Mouse (Mus musculus): Measurements from ENCODE around the gene Tjp2. TPM values are rescaled to one million over a fixed set of nuclear protein-coding genes. Genes with fewer than 3 reads are reported as not detected.

The Tjp2 gene
- 31.0 and 31.3 TPM in 2 replicates for polyA plus RNA-seq (2016; fragmentation: Nextera tagmentation; extraction: Ambion mirVana)

DNA sequence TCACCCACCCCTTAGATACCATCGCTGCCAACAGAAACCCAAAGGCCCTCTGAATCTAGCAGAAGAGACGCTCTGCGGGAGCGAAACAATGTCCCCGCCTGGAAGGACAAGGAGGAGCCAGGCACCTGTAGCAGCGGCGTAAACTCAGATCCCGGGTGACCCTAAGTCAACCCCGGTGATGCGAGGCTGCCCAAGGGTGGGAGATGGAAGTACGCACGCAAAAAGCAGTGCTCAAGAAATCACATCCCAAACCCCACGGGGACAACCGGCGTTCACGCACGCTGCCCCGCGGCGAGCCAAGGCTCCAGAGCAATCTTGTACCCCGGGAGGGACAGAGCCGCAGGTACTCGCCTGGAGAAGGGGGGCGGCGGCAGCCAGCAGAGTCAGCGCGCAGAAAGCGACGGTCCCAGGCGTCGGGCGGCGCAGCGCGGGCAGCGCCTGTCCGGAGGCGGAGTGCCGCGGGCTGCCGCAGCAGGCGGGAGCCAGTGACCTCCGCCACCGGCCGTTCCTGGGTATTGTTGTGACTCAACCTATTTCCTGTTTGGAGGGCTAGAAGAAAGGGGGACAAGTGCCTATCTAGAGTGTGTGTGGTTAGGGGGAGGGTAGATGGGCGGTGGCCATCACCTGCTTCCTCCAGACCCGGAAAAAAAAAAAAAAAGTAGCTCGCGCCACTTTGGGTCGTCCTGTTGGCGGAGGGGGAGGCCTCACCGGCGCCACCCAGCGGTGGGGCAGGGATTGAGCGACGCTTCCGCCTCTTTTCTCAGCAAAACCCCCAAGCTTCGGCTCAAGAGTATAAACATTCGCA is at the start of gene Tjp2:
TSS of gene Tjp2 (minus strand) at position 531 of the 805 bp plus-strand sequence.
- WGBS: under 1% methylated on average over 59 of the region's 59 CpGs
- H3K27ac ChIP-seq: peak within 1 kb of the TSS; percentile 36
- peak within 1 kb of the TSS; percentile 49 for H3K4me3 ChIP-seq (replicated peaks)
- H3K27me3 ChIP-seq: peaks cover 37% of the 10 kb centered on the region
- peak within 1 kb of the TSS; percentile 59 for H3K9ac ChIP-seq
- H3K4me2 ChIP-seq: peak within 1 kb of the TSS; percentile 87
- no peaks in the 10 kb centered on the region for H3K36me3 ChIP-seq (replicated peaks)
- no peaks in the 10 kb centered on the region for H3K9me3 ChIP-seq
- peaks cover 27% of the 10 kb centered on the region for H3K4me1 ChIP-seq
- ATAC-seq (ENCODE audit: low FRiP score): peak; percentile 39

DNA sequence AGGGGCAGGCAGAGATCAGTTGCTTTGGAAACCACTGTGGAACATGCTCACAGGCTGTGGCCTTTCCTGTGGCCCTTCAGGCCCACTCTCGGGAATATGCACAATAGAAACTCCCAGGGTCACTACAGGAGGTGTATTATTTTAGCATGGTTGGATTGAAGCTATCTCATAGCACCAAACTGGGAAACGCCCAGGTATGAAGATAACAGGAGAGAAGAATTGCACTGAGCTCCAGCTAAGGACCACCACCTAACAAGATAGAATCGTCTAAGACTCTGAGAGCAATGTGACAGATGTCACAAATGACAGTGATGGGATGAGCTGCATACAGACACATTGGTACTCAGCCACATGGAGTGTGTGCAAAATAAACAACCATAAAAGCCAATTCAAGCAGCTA is 49.5 kb upstream of the Tjp2 start:
- no peak for ATAC-seq (ENCODE audit: low FRiP score)
- no peaks in the 10 kb centered on the region for H3K27me3 ChIP-seq
- no peak overlapping the region for H3K27ac ChIP-seq
- peaks cover 11% of the 10 kb centered on the region; the same call in 1 of the 2 replicates for H3K36me3 ChIP-seq (replicated peaks)
- 63% methylated on average over 3 of the region's 3 CpGs for WGBS
- H3K4me2 ChIP-seq: no peak overlapping the region
- H3K9me3 ChIP-seq: no peaks in the 10 kb centered on the region
- peaks cover 26% of the 10 kb centered on the region for H3K4me1 ChIP-seq
- no peak overlapping the region for H3K4me3 ChIP-seq (replicated peaks)
- no peak overlapping the region for H3K9ac ChIP-seq

DNA sequence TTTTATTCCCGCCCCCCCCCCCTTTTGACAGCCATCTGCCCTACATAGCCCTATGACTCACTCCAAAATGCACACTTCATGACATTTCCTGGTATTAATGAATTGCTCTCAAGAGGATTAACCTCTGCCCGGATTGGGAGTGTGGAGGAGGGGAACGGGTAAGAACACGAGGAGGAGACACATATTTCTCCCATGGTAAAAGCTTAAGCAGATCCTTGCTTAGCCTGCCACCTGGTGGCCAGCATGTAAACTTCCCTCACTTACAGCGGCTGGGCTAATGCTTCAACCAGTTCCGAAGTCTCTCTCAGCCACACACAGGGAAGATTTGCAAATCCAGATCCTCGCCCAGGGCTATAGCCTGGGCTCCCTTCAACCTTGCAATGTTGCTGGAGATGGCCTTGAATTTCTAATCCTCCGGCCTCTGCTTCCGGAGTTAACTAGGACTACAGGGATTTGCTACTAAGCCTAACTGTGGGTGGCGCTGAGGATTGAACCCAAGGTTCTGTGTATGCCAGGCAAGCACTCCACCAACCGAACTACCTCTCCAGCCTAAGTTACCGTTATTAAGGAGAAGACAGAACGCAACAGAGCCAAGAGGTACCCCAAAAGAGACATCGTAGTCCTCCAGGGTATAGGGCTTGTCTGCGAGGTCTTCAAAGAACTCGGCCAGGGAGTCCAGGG is 47.1 kb upstream of the Tjp2 start:
- Histone ChIP-seq H3K4me1 (peaks cover 41% of the 10 kb centered on the region), H3K36me3 (replicated peaks) (peaks cover 11% of the 10 kb centered on the region; the same call in 1 of the 2 replicates), H3K27ac (0 out of 2 replicates have a peak overlapping the region, but pooled peaks have one; percentile 19), H3K9ac (no peak overlapping the region), H3K9me3 (no peaks in the 10 kb centered on the region), H3K4me3 (replicated peaks) (no peak overlapping the region), H3K4me2 (peak overlapping the region; percentile 24; the same call in 1 of the 2 replicates), H3K27me3 (no peaks in the 10 kb centered on the region)
- WGBS: 47% methylated on average over 16 of the region's 16 CpGs
- peak; percentile 76 for ATAC-seq (ENCODE audit: low FRiP score)

DNA sequence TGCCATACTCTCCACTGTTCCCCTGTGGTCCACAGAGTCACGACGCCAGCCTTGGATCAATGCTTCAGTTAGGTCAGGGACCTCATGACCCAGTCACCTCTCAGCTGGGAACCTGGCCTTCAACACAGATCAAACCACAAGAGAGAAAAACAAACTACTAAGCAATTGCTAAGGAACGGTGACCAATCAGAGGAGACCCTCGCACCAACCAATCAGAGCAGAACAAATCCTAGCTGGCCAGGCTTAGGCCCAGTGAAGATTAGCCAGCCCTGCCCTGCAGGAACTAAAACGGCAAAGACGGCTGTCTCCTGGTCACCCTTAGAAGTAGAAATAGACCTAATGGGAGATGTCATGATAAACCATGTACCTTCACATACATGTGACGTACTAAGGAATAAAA is 46.5 kb upstream of the Tjp2 start:
- no peaks in the 10 kb centered on the region for H3K27me3 ChIP-seq
- no peak overlapping the region for H3K4me3 ChIP-seq (replicated peaks)
- 27% methylated on average over 7 of the region's 7 CpGs for WGBS
- no peak overlapping the region for H3K9ac ChIP-seq
- H3K9me3 ChIP-seq: no peaks in the 10 kb centered on the region
- no peak overlapping the region for H3K27ac ChIP-seq
- peak; percentile 73 for ATAC-seq (ENCODE audit: low FRiP score)
- H3K36me3 ChIP-seq (replicated peaks): peaks cover 8% of the 10 kb centered on the region; the same call in 1 of the 2 replicates
- peak overlapping the region; percentile 24; the same call in 1 of the 2 replicates for H3K4me2 ChIP-seq
- H3K4me1 ChIP-seq: peaks cover 44% of the 10 kb centered on the region

DNA sequence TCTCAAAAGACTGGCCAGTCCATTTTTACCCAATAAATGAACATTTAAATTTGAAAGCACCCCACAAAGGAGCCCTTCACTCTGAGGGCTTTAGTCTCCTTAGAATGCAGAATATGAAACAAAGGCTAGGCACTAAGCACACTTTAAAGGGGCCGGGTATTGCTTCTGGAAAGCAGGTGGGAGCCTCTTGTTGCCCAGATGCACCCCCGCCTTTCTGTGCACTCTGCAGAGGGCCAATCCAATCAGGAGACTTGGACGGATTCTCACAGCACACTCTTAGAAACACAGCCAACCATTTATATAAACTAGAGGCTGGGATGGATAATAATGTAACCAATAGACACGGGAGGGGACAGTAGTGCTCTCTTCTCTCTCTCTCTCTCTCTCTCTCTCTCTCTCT is 43.7 kb upstream of the Tjp2 start:
- ATAC-seq (ENCODE audit: low FRiP score): peak; percentile 51; the same call in 1 of the 2 replicates
- H3K4me1 ChIP-seq: peaks cover 41% of the 10 kb centered on the region
- H3K9me3 ChIP-seq: no peaks in the 10 kb centered on the region
- H3K9ac ChIP-seq: no peak overlapping the region
- H3K36me3 ChIP-seq (replicated peaks): peaks cover 14% of the 10 kb centered on the region
- peak overlapping the region; percentile 4; the same call in 1 of the 2 replicates for H3K4me3 ChIP-seq (replicated peaks)
- H3K4me2 ChIP-seq: peak overlapping the region; percentile 31
- H3K27ac ChIP-seq: peak overlapping the region; percentile 82
- WGBS: 7% methylated on average over 4 of the region's 4 CpGs
- H3K27me3 ChIP-seq: no peaks in the 10 kb centered on the region

DNA sequence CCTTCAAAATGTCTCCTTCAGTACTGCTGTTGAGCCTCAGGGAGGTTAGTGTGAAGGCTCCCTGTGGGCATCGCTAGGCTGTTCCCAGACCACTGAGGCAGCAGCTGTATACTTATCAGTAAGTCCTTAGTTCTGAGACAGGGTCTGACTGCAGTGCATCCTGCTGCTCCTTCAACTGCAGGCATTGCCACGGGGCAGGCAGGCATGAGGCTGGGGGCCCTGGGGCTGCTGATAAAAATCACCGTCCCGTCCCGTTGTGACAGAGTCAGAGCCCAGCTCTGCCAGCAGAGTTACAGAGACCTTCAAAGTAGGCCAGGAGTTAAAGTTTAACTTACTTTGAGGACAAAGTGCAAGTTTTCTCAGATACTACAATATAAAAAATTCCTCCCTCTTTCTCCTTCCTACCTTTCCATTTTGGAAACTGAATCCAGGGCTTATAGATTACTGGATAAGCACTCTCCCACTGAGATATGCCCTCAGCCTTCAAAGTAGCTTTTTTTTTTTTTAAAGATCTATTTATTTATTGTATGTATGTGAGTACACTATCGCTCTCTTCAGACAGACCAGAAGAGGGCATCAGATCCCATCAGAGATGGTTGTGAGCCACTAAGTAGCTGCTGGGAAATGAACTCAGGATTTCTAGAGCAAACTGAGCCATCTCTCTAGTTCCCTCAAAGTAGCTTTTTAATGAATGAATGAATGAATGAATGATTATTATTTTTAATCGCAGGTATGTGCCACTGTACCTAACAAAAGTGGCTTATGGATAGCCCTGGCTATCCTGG is 41.4 kb upstream of the Tjp2 start:
- H3K36me3 ChIP-seq (replicated peaks): peaks cover 25% of the 10 kb centered on the region
- H3K27me3 ChIP-seq: no peaks in the 10 kb centered on the region

DNA sequence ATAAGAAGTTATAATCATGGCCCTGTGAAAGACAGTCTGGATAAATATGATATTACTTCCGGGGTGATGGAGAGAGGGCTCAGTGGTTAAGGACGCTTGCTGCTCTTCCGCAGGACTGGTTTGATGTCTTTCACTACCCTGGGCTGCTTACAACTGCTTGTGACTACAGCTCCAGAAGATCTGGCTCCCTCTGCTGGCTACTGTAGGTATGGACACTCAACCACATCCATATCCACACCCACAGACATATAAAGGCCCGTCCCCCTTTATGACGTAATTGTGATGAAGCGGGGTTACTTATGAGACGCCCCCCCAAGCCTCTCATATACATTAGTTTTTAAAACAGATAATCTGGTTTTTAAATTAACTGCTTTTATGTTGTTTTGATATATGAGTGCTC is 40.2 kb upstream of the Tjp2 start:
- Histone ChIP-seq H3K4me2 (no peak overlapping the region), H3K4me1 (peaks cover 30% of the 10 kb centered on the region), H3K27ac (no peak overlapping the region), H3K9me3 (no peaks in the 10 kb centered on the region), H3K9ac (no peak overlapping the region), H3K27me3 (no peaks in the 10 kb centered on the region), H3K36me3 (replicated peaks) (peaks cover 25% of the 10 kb centered on the region), H3K4me3 (replicated peaks) (no peak overlapping the region)
- 50% methylated on average over 7 of the region's 7 CpGs for WGBS
- ATAC-seq (ENCODE audit: low FRiP score): peak; percentile 59; the same call in 1 of the 2 replicates

More for the DNA sequence above, 41.4 kb upstream of the Tjp2 start:
- no peaks in the 10 kb centered on the region for H3K9me3 ChIP-seq
- H3K4me1 ChIP-seq: peaks cover 37% of the 10 kb centered on the region
- H3K27ac ChIP-seq: no peak overlapping the region
- no peak overlapping the region for H3K4me2 ChIP-seq
- no peak for ATAC-seq (ENCODE audit: low FRiP score)
- 90% methylated on average over 7 of the region's 7 CpGs for WGBS
- no peak overlapping the region for H3K9ac ChIP-seq
- H3K4me3 ChIP-seq (replicated peaks): no peak overlapping the region

DNA sequence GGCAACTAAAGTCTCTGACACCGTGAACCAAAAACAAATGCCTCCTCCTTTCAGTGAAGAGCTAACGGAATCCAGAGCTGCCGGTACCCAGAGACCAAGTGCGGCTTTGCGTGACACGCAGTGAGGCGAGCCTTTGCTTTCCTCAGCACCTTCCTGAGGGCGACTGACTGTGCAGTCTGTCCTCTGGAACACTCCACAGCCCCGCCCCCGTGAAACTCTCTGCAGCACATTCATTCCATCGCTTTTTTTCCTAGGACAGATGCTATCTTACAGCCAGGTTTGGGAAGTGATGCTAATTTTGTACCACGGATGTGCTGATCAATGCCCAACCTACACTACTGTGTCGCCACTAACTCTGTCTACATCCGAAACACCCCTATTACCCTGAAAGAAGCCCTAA is 37.9 kb upstream of the Tjp2 start:
- H3K9me3 ChIP-seq: no peaks in the 10 kb centered on the region
- WGBS: 93% methylated on average over 14 of the region's 14 CpGs

DNA sequence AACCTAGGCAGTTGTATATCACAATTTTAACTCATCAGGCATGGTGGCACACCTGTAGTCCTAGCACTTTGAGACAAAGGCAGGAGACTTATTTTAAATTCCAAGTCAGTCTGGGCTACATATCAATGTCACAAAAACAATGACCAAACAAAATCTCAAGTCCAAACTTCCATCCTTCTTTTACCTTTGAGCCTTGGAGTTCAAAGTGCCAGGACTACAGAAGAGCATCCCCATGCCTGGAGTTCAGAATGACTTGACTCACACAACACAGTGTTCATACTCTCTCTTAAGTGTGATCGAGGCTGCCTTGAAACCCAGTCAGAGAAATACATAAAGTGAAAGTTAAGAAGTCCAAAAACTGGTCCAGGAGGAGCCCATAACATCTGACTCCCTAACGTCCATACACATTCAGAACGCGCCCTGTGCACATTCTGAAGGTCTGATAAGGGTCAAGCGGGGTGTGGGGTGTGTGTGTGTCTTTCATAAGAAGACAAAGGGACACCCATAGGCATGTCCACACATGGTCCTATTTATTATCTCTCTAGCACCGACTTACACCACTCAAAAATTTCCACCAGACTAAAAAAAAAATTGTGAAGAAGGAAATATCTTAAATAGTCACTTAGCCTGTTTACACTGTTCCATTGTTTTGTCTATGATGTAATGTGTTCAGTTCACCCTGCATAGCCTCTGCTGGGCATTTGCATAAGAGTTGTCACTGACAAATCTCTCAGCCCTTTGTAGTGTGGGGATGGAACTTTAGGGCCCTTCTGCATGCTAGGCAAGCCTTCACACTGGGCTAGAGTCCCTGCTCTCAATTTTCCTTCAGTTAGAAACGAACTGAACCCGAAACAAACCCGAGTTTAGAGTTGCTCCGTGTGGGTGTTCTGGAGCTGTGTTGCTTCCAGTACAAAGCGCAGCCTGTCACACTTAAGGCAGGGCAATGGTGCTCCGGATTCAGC is 34.8 kb upstream of the Tjp2 start:
- no peak overlapping the region for H3K4me3 ChIP-seq (replicated peaks)
- H3K27ac ChIP-seq: no peak overlapping the region
- H3K27me3 ChIP-seq: no peaks in the 10 kb centered on the region
- H3K9ac ChIP-seq: no peak overlapping the region
- H3K4me2 ChIP-seq: no peak overlapping the region
- H3K9me3 ChIP-seq: no peaks in the 10 kb centered on the region
- peaks cover 18% of the 10 kb centered on the region for H3K36me3 ChIP-seq (replicated peaks)
- ATAC-seq (ENCODE audit: low FRiP score): peak; percentile 30; the same call in 1 of the 2 replicates
- 67% methylated on average over 12 of the region's 12 CpGs for WGBS
- H3K4me1 ChIP-seq: peaks cover 8% of the 10 kb centered on the region; the same call in 1 of the 2 replicates

More for the DNA sequence above, 37.9 kb upstream of the Tjp2 start:
- ATAC-seq (ENCODE audit: low FRiP score): no peak
- H3K27ac ChIP-seq: no peak overlapping the region
- no peaks in the 10 kb centered on the region for H3K27me3 ChIP-seq
- H3K4me2 ChIP-seq: no peak overlapping the region
- H3K36me3 ChIP-seq (replicated peaks): peaks cover 25% of the 10 kb centered on the region
- H3K4me1 ChIP-seq: peaks cover 16% of the 10 kb centered on the region
- H3K4me3 ChIP-seq (replicated peaks): no peak overlapping the region
- no peak overlapping the region for H3K9ac ChIP-seq

DNA sequence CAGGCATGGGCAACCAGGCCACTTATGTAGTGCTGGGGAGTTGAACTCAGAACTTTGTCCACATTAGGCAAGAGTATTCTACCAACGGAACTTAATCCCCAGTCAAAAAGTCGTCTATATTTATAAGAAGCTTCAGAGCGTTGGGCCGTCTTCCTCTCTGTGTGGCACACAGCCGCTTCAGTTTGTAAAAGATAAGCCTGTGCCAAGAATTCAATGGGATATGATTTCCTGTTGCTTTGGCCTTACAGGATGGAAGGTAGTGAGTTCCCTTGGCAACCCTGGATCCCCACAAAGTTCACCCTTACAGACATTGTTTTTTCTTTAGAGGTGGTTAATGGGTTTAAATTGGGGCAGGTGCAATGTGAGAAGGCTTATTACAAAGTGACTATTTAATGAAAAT is 33.5 kb upstream of the Tjp2 start:
- 88% methylated on average over 5 of the region's 5 CpGs for WGBS

DNA sequence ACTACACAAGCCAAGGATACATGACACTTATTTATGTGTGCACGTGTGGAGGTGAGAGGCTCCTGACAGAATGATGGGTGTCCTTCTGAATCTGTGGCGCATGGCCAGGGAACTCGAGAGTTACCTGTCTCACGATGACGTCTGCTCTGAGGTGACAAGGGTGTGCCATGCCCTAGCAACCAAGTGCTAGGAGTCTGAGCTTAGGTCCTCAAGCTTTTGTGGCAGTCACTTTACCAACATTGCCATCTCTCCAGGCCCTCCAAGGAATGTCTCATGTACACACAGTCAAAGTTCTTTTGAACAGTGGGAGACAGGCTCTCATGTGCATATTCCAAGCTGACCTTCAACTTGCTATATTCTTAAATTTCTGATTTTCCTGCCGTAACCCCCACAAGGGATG is 33.1 kb upstream of the Tjp2 start:
- 0 out of 2 replicates have a peak overlapping the region, but pooled peaks have one; percentile 1 for H3K27ac ChIP-seq
- no peak overlapping the region for H3K9ac ChIP-seq
- no peaks in the 10 kb centered on the region for H3K27me3 ChIP-seq
- H3K36me3 ChIP-seq (replicated peaks): peaks cover 10% of the 10 kb centered on the region
- no peak for ATAC-seq (ENCODE audit: low FRiP score)
- WGBS: 95% methylated on average over 6 of the region's 6 CpGs
- peaks cover 15% of the 10 kb centered on the region; the same call in 1 of the 2 replicates for H3K4me1 ChIP-seq
- no peak overlapping the region for H3K4me2 ChIP-seq
- H3K4me3 ChIP-seq (replicated peaks): no peak overlapping the region
- no peaks in the 10 kb centered on the region for H3K9me3 ChIP-seq

More for the DNA sequence above, 33.5 kb upstream of the Tjp2 start:
- peaks cover 15% of the 10 kb centered on the region; the same call in 1 of the 2 replicates for H3K4me1 ChIP-seq
- no peak overlapping the region for H3K4me2 ChIP-seq
- H3K36me3 ChIP-seq (replicated peaks): peaks cover 11% of the 10 kb centered on the region
- no peak for ATAC-seq (ENCODE audit: low FRiP score)
- no peak overlapping the region for H3K4me3 ChIP-seq (replicated peaks)
- H3K27me3 ChIP-seq: no peaks in the 10 kb centered on the region
- H3K9me3 ChIP-seq: no peaks in the 10 kb centered on the region
- H3K27ac ChIP-seq: 0 out of 2 replicates have a peak overlapping the region, but pooled peaks have one; percentile 1
- H3K9ac ChIP-seq: no peak overlapping the region
